Mouse (Mus musculus) telencephalon, adult 2 months (tissue): ENCODE measurements around the gene Gfi1.
A peak's percentile ranks its signal among the peaks of the same experiment; 100 is the strongest.

Experiments used
- DNase-seq: peaks from one replicate; pipeline ENCODE4 v3.0.0-alpha.2; 2011; ENCODE audit warnings: low read depth, low spot score

The Gfi1 gene

GRCm38 (mm10) chr5:107722661-107723532 lies 2.9 kb downstream of the Gfi1 start:
- DNase-seq: no peak

GRCm38 (mm10) chr5:107721638-107722011 lies 4.2 kb downstream of the Gfi1 start:
- DNase-seq: no peak

- no peak for DNase-seq
Measured at GRCm38 (mm10) chr5:107720991-107721637, 4.7 kb downstream of the Gfi1 start.

GRCm38 (mm10) chr5:107720511-107720910 lies 5.3 kb downstream of the Gfi1 start:
- no peak for DNase-seq

- no peak for DNase-seq
Measured at GRCm38 (mm10) chr5:107719786-107720185, 6.0 kb downstream of the Gfi1 start.

- DNase-seq: no peak
Measured at GRCm38 (mm10) chr5:107719209-107719608, 6.6 kb downstream of the Gfi1 start.

GRCm38 (mm10) chr5:107717871-107718361 lies 7.9 kb downstream of the Gfi1 start:
- DNase-seq: no peak

GRCm38 (mm10) chr5:107711689-107712088 lies 14.1 kb downstream of the Gfi1 start:
- no peak for DNase-seq

- no peak for DNase-seq
Measured at GRCm38 (mm10) chr5:107708124-107708797, 17.6 kb downstream of the Gfi1 start.

GRCm38 (mm10) chr5:107706262-107706661 lies 19.6 kb downstream of the Gfi1 start:
- DNase-seq: no peak

- DNase-seq: no peak
Measured at GRCm38 (mm10) chr5:107705756-107706155, 20.1 kb downstream of the Gfi1 start.

- no peak for DNase-seq
Measured at GRCm38 (mm10) chr5:107703207-107703763, 22.6 kb downstream of the Gfi1 start.

GRCm38 (mm10) chr5:107701658-107702057 lies 24.2 kb downstream of the Gfi1 start:
- DNase-seq: no peak

- DNase-seq: no peak
Measured at GRCm38 (mm10) chr5:107700873-107701272, 25.0 kb downstream of the Gfi1 start.

- DNase-seq: no peak
Measured at GRCm38 (mm10) chr5:107698888-107699287, 26.9 kb downstream of the Gfi1 start.

- DNase-seq: no peak
Measured at GRCm38 (mm10) chr5:107695019-107695418, 30.8 kb downstream of the Gfi1 start.

GRCm38 (mm10) chr5:107688499-107688866 lies 37.4 kb downstream of the Gfi1 start:
- no peak for DNase-seq

- peak; percentile 24 for DNase-seq
Measured at GRCm38 (mm10) chr5:107687592-107688498, 38.0 kb downstream of the Gfi1 start.

- no peak for DNase-seq
Measured at GRCm38 (mm10) chr5:107687161-107687560, 38.7 kb downstream of the Gfi1 start.

- no peak for DNase-seq
Measured at GRCm38 (mm10) chr5:107684380-107684779, 41.5 kb downstream of the Gfi1 start.

GRCm38 (mm10) chr5:107681300-107681699 lies 44.5 kb downstream of the Gfi1 start:
- no peak for DNase-seq
